Mouse (Mus musculus) hematopoietic stem cell, adult 5-6 weeks (primary cell): ENCODE results near the gene Gm39566. TPM values are rescaled to one million over a fixed set of nuclear protein-coding genes. Genes with fewer than 3 reads are reported as not detected.
A peak's percentile ranks its signal among the peaks of the same experiment; 100 is the strongest.

ENCODE experiments used
- ATAC-seq, 2 experiments: fragments of 125-278 bp in 1 of 2; replicated peaks in 1 of 2; 2 replicates each; pipeline ENCODE4 v1.8.0; 2016 to 2017; ENCODE audit warnings: inconsistent platforms in 2 of 2, mild to moderate bottlenecking in 2 of 2, moderate number of reproducible peaks in 2 of 2, low read depth in 1 of 2, moderate TSS enrichment in 1 of 2; ENCODE audit not compliant: low FRiP score in 2 of 2, poor library complexity in 2 of 2, severe bottlenecking in 2 of 2, insufficient read depth in 1 of 2, low TSS enrichment in 1 of 2
- total RNA-seq: library from RNA; stranded (forward); fragments of 172-1452, 232-1000 nt; gene quantifications from 2 replicates; pipeline ENCODE4 v1.2.3, GENCODE M21; 2017

Gene Gm39566
- total RNA-seq, 1 experiment from 2014 or later: not detected

DNA sequence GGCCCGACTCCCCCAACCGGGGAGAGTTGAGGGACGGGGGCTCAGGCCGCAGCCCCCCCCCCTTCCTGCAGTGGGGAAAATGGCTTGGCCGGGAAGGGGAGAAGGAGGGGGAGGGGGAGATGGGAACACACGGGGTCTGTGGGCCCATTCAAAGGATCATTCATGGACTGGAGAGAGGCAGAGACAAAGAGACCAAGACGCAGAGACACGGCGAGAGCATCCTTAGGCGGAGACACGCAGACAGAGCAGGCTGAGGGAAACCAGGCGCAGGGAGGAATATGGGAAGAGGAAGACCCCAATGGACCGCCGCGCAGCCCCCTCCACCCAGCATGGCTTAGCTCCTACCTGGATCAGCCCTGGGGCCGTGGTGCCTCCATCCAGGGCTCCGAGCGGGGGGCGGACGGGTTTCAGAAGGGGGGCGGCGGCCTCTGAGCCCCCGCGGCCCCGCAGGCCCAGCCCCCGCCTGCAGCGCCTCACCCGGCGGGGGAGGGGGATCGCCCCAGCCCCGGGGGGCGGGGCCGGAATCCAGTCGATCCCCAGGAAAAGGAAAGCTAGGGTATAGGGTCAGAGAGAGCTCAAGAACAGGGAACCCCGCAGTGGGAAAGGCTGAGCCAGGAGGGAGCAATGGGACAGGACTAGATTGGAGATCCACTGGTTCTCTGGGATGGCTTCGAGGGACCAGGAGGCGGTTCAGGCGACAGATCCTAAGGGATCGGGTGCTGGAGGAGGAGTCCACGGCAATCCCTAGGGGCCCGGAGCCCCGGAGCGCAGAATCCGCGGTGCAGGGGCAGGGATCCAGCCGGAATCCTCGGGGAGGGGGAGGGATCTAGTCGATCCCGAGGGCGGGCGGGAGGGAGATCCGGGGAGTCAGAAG is 21.8 kb upstream of the Gm39566 start:
- ATAC-seq: no peak

DNA sequence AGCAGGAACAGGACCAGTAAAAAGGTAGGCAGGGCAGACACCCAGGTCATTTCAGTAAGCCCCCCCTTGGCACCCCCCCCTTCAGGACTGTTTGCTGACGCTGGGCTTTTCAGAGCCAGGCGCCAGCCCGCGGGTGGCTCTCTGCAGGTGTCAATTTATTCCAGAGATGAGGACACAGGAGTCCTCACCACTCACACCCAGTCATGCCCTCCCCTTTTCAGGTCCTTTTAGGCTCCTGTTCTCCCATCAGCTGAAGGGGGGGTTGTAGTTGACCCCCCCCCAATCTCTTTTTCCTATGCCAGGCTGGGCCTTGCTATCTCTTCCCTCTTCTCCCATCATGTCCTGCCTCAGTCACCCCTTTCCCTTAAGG is 20.9 kb upstream of the Gm39566 start:
- ATAC-seq: no peak

DNA sequence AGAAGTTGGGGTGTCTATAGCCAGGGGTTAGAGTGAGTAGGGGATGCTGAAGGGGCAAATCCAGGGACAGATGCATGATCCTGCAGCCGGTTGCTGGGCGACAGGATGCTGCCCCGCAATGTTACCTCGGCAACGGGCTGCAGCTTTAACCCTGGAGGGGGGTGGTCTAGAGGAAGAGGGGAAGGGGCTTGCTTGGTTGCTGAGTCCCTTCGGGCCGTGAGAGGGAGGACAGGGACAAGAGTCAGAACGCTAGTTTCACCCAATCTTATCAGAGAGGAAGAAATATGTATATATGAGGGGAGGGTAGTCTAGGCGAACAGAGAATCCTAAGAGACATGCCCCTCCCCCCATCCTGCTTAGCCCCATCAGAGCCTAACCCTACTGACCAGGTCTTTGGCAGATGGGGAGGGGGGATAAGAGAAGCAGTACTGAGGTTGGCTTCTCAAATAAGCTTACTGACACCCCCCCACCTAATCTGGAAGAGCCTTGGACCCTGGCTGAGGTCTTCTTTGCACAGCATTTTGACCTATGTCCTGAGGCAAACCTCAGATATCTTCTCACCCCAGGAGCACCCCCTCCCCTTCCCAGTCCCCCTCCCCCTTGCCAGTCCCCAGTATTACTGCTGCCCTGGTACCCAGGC is 20.3 kb upstream of the Gm39566 start:
- no peak for ATAC-seq

DNA sequence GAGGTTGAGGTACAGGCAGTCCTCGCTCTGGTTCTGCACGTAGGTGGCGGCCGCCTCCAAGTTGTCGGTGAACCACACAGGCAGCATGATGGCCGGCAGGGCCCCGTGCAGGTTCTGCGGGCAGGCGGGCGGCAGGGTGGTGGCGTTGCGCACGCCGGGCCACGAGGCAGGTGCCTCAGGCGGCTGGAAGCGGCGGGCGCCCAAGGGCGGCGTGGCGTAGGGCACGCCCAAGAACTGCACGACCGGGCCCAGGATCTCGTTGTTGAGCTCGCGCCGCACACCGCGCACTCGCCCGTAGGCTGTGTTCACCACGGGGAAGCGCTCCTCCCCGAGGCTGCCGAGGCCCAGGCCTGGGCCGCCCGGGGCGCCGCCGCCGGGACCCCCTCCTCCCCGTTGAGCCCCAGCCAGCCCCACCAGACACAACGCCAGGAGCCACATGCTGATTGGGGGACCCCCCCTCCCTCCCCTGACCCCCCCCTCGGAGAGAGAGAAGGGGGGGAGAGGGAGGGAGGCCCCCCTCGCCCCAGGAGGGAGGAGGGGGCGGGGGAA is 19.0 kb upstream of the Gm39566 start:
- peak in 1 of 2 experiments; percentile 26; a peak in 2 of 4 replicates for ATAC-seq

DNA sequence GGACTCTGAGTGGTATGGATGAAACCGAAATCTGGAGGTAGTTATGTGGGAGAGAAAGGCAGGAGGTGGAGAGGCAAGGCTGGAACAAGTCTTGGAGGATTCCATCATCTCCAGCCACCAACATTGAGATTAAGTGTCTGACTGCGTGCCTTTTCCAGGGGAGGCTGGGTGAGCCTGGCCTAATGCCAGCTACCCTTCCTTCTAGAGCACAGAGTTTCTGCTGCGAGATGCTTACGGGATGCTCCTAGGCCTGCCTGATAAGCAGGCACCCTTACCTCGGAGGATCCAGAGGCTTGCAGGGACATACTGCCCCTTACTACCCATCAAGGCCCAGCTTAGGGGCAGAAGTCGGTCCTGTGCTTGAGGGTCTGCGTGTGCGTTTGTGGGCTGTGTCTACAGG is 18.5 kb upstream of the Gm39566 start:
- no peak for ATAC-seq

DNA sequence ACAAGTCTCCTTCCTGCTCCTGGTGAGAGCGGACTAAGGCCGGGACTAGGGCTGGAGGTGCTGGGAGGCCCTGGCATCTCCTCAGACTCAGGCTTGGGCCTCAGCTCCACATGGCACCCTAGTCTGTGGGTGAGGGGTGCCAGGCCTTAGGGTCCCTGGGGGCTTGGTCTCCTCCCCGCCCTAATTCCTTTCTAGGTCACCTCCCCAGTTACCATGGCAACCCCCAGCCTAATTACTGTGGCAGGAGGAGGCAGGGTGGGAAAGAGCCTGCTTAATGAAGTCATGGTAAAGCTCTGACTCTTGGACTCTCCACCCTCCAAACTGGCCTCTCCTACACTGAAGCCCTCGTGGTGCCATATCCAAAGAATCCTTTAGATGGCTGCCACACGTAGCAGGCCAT is 13.7 kb upstream of the Gm39566 start:
- ATAC-seq: no peak

DNA sequence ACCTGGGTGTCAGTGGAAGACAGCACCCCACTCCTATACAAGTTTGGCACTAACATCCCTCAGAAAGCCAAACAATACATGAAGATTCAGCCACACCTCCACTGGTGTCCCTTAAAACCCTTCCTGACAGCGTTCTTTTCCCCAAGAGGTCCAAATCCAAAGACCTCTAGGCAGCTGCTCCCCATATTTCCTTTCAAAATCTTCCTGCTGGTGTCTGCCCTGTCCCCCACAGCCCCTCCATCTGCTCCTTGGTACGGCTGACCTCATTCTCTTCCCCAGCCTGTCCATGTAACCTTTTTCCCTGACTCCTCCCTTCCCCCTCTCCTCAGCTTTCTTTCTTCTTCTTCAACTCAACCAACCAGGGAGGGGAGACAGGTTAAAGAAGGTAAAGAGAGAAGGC is 8.4 kb upstream of the Gm39566 start:
- ATAC-seq: no peak

DNA sequence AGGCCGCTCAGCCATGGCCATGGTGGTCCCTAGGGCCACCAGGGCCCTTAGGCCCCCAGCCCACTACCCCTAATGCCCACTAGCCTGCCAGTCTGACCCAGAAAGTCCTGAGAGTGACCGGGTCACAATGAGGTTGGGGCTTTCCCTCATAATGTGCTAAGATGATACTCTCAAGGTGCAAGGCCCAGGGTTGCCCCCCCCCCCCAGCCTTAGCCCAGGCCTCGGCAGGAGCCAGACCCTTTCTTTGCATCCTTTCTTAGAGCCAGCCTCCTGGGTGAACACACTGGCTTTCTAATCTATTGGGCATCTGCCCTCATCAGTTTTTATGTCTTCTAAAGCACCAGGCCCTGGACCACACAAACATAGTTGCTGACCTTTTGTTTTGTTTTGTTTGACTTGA is 7.0 kb upstream of the Gm39566 start, which contains the start of gene Spem1:
Spem1 (minus strand) TSS at position 101 of the 400 bp plus-strand sequence.
- ATAC-seq: no peak

DNA sequence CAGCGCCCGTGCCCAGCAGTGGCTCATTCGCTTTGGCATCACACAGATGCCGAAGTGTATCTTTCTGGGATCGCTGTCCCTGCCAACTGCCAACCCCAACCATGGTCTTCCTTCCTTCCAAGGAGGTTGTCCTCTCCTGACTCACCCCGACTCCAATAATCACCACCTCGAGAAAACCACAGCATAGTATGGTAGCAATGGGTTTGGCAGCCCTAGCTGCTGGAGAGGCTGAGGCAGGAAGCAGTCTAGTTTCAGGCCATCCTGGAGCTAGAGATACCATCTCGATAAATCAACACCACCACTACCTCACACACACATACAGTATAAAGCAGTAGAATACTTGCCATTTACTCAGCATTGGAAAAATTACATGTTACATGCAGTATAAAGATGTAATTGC is 3.8 kb upstream of the Gm39566 start:
- ATAC-seq: no peak

DNA sequence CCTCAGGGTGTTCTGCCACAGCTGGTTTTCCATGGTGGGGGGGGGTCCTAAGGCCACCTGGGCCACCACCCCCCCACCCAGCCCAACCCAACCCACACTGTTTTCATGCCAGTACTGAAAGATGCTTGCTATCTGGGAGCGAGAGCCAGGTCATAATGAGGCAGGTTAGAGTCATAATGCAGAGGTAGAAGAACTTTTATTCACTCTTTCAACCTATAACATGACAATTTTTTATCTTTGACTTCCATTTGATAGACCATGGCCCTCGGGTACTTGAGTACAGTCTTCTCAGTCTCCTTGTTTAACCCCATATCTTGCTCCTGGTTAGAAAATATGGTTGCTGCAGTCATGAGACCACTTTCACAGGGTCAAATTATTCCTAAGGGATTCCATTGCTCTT is 3.3 kb upstream of the Gm39566 start, which contains the start of gene Spem2:
Spem2 (minus strand) TSS at position 101 of the 400 bp plus-strand sequence.
- ATAC-seq: no peak

DNA sequence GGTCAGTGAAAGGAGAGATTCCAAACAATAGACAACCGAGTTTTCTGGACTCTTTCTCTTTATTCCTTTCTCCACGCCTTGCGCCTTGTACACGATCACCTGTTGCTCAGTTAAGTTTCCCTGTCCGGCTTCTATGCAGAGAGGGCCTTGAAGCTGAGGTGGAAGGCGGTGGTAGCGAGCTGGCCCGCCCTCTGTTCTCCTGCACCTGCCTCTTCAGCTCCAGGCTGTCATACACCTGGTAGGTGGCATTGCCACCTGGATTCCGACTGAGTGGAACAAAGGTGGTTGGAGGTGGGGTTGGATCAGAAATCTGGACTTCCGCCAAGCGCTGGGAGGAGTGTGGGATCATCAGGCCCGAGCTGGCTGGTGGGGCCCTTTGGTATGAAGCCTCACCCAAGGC is 1.4 kb upstream of the Gm39566 start:
- no peak for ATAC-seq

DNA sequence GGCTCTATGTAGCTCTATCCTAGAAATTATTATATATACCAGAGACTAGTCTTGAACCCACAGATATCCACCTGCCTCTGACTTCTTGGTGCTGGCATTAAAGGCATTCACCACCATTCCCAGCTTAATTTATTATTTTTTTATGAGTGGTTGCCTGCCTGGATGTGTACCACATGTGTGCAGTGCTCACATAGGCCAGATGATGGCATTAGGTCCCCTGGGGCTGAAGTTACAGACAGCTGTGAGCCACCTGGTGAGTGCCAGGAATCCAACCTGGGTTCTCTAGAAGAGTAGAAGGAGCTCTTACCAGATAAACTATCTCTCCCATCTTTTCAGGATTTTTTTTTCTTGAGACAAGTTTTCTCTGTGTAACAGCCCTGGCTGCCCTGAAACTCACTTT is 4.8 kb downstream of the Gm39566 start:
- no peak for ATAC-seq

DNA sequence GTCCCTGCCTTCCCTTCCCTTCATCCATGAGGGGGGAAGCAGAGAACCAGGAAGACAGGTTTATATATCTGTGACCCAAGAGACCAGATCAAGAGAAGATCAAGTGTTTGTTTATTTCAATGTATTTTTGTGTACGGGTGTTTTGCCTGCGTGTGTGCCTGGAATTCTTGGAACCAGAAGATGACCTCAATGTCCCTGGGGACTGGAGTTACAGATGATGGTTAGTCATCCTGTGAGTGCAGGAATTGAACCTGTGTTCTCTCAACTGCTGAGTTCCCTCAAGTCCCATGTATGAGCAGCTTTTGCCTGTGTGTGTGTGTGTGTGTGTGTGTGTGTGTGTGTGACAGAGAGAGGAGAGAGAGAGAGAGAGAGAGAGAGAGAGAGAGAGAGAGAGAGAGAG is 7.5 kb downstream of the Gm39566 start:
- no peak for ATAC-seq

DNA sequence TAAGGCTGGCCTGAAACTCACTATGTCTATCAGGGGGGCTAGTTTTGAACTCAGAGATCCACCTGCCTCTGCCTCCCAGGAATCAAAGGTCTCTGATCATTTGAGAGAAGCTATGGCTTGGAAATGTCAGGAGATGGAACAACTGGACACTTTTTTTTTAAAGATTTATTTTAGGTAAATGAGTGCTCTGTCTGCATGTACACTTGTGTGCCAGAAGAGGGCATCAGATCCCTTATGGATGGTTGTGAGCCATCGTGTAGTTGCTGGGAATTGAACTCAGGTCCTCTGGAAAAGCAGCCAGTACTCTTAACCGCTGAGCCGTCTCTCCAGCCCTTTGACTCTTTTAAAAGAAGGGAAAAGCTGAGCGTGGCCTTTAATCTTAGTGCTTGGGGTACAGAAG is 8.7 kb downstream of the Gm39566 start:
- no peak for ATAC-seq

DNA sequence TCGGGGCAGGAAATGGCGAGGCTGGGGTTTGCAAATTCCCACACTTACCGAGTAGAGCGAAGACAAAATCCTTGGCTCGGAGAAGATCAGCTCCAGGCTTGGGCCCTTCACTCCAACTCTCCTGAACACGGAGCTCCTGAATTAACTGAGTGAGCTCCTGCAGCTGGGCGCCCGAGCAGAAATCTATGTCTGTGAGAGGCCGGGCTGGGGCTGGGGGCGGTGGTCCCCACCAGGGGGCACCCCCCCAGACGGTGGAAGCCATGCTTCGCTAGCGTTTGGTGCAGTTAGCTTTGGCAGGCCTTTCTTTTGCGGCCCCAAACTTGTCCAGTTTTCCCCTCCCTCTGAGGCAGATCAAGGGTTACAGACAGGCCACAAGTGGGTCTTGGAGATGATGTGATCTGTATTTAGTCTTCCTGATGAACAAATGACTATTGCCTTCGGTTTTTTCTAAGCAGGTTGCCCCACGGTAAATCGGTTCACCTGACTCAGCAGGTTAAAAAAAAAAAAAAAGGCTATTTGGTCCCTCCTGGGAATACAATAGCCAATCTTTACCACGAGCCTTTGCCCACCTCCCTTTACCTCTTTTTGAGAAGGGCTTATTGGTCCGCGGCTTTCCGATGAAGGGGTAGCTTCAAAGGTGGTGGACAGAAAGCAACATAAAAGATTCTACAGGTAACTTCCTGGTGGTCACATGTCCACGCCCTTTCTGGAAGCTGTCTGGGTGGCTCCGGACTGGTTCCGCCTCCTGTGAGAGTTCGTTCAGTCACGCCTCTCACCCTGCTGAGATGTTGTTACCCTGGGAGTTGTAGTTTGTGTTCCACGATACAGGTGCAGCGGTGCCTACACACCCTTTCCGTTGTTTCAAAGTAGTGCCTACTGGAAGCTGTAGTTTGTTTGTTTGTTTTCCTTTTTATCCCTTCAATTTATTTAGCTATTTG is 9.9 kb downstream of the Gm39566 start, which contains the start of gene Tmem102:
Tmem102 (minus strand) TSS at position 653 of the 938 bp plus-strand sequence.
- ATAC-seq: no peak

DNA sequence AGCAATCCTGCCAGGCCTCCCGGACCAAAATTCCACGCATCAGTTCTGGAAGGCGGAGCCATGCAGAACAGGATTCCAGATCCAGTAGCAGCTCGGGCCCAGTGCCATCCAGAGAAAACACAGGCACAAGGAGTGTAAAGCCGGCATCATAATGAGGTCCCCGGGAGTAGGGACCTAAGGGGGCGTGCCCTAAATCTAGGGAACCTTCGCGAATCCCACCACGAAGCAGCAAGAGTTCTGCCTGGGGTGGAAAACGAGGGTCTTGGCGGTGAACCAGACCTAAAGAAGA is 10.5 kb downstream of the Gm39566 start:
- ATAC-seq: no peak

DNA sequence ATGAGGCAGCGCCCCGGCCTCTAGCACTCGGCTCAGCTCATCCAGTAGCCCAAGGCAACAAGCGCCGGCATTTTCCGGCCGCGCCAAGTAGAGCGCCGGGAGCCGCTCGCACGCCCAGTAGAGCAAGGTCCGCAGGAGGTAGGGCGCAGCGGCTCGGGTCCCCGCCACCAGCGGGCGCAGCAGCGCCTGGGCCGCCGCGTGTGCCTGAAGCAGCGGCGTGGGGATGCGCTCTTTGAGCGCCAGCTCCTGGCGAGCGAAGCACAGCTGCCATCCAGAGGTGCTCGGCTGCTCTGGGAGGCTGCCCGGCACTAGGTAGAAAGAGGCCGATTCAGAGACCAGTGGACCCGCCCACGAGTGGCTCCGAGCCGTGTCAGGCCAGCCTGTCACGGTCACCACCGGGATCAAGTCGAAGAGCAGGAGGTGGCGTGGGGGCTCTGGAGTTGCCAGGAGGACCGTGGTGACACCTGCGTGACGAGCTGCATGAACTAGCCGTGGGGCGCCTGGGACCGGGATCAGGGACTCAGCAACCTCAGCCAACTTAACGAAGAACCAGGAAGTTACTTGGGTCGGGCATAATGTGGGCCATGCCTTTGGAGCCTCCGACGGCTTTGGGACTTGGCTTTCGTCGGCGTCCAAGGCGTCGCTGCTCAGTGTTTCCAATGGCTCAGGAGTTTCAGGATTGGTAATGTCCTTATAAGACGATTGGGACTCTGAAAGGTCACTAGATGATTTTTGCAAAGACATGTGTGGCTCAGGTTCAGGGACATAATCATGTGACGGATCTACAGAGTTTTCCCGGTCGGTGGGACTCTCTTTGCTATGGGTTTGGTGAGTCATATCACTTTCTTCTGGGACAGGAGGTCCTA is 11.1 kb downstream of the Gm39566 start:
- ATAC-seq: peak; percentile 23 to 59; a peak in 3 of 4 replicates
